Mouse (Mus musculus) embryonic stem cell, embryonic (primary cell): ENCODE data around the gene Gm42791.

Experiments used
- CTCF ChIA-PET, 4 experiments: fragments of 300-600 bp in 2 of 4; fragments of 350-600 bp in 2 of 4; sonication (Branson Sonifier 250); formaldehyde crosslinking; loops; one replicate each; lab custom pipeline; 2022; ENCODE audit warnings: inconsistent platforms in 2 of 4; lab: Charles Lee
- POLR2A ChIA-PET, 4 experiments: fragments of 300-600 bp in 2 of 4; fragments of 350-600 bp in 2 of 4; sonication (Branson Sonifier 250); formaldehyde crosslinking; loops; one replicate each; lab custom pipeline; 2022; ENCODE audit warnings: antibody characterized with exemption in 4 of 4, inconsistent platforms in 1 of 4; lab: Charles Lee

The Gm42791 gene

GRCm38 (mm10) chr5:148995962-148996708, 1.2 kb upstream of the Gm42791 start:
- POLR2A ChIA-PET, result interaction anchor here in 1 of 4 experiments (0.6 to 1.3 kb wide), 5 partner anchors 10 to 115 kb away, joined by 3 to 5 read pairs (median 4); partner anchors contain the start of gene Katnal1
- CTCF ChIA-PET, result interaction anchor here in 3 of 4 experiments (0.7 to 1.6 kb wide), 3 partner anchors 9 to 579 kb away, joined by 3 to 11 read pairs (median 5); no protein-coding TSS in a partner anchor

GRCm38 (mm10) chr5:148994311-148994705, 639 bp downstream of the Gm42791 start:
- ChIA-PET CTCF (interaction anchor here in 1 of 4 experiments (1.0 kb wide), 1 partner anchor 12 kb away, joined by 4 read pairs; no protein-coding TSS in a partner anchor), POLR2A (interaction anchor here in 2 of 4 experiments (0.6 to 1.3 kb wide), 4 partner anchors 10 to 381 kb away, joined by 3 to 4 read pairs (median 4); no protein-coding TSS in a partner anchor)

GRCm38 (mm10) chr5:148992598-148992997, 2.3 kb downstream of the Gm42791 start:
- ChIA-PET POLR2A (interaction anchor here in 3 of 4 experiments (0.6 to 1.3 kb wide), 4 partner anchors 10 to 458 kb away, joined by 3 to 4 read pairs (median 3); no protein-coding TSS in a partner anchor), CTCF (interaction anchor here in 3 of 4 experiments (0.5 to 1.3 kb wide), 6 partner anchors 13 to 666 kb away, joined by 3 to 5 read pairs (median 3); no protein-coding TSS in a partner anchor)

- ChIA-PET POLR2A (interaction anchor here in 3 of 4 experiments (0.7 to 2.5 kb wide), 9 partner anchors 15 to 446 kb away, joined by 3 to 7 read pairs (median 3); no protein-coding TSS in a partner anchor), CTCF (interaction anchor here in 3 of 4 experiments (0.6 to 2.0 kb wide), 8 partner anchors 10 to 712 kb away, joined by 3 to 6 read pairs (median 4); no protein-coding TSS in a partner anchor)
These were observed 4.0 kb downstream of the Gm42791 start for GRCm38 (mm10) chr5:148990891-148991311.

GRCm38 (mm10) chr5:148989480-148989879, 5.5 kb downstream of the Gm42791 start:
- ChIA-PET CTCF (interaction anchor here (0.5 to 2.0 kb wide), 38 partner anchors 8 to 747 kb away, joined by 3 to 9 read pairs (median 3); no protein-coding TSS in a partner anchor), POLR2A (interaction anchor here in 2 of 4 experiments (0.9 to 2.5 kb wide), 9 partner anchors 9 to 129 kb away, joined by 3 to 7 read pairs (median 4); partner anchors contain the start of gene Katnal1 (in 1 of the 2))

GRCm38 (mm10) chr5:148984961-148985360, 10.0 kb downstream of the Gm42791 start:
- POLR2A ChIA-PET, result interaction anchor here in 3 of 4 experiments (0.5 to 1.7 kb wide), 11 partner anchors 10 to 199 kb away, joined by 3 to 6 read pairs (median 3); partner anchors contain the start of genes Gm42791 (in 2 of the 3), Hmgb1 (in 1 of the 3) and Uspl1 (in 1 of the 3)
- CTCF ChIA-PET, result interaction anchor here (0.5 to 1.4 kb wide), 13 partner anchors 19 to 192 kb away, joined by 3 to 9 read pairs (median 4); no protein-coding TSS in a partner anchor

- ChIA-PET POLR2A (interaction anchor here in 2 of 4 experiments (1.1 to 1.5 kb wide), 2 partner anchors 11 to 200 kb away, joined by 3 to 4 read pairs; partner anchors contain the start of gene Gm42791 (in 1 of the 2)), CTCF (interaction anchor here in 1 of 4 experiments (0.5 to 1.0 kb wide), 2 partner anchors 10 to 32 kb away, joined by 3 read pairs; no protein-coding TSS in a partner anchor)
These were observed 11.3 kb downstream of the Gm42791 start for GRCm38 (mm10) chr5:148983696-148984095.

GRCm38 (mm10) chr5:148983108-148983664, 11.8 kb downstream of the Gm42791 start:
- ChIA-PET POLR2A (interaction anchor here in 2 of 4 experiments (0.6 to 1.1 kb wide), 2 partner anchors 43 to 200 kb away, joined by 3 to 8 read pairs; no protein-coding TSS in a partner anchor), CTCF (interaction anchor here in 3 of 4 experiments (0.5 to 1.0 kb wide), 7 partner anchors 10 to 1654 kb away, joined by 3 to 5 read pairs (median 3); no protein-coding TSS in a partner anchor)

GRCm38 (mm10) chr5:148982396-148982795, 12.6 kb downstream of the Gm42791 start:
- ChIA-PET CTCF (interaction anchor here in 1 of 4 experiments (0.9 to 1.0 kb wide), 2 partner anchors 24 to 188 kb away, joined by 3 to 5 read pairs; no protein-coding TSS in a partner anchor), POLR2A (no interaction called here)

- ChIA-PET POLR2A (interaction anchor here (0.5 to 1.2 kb wide), 10 partner anchors 9 to 274 kb away, joined by 3 to 11 read pairs (median 4); no protein-coding TSS in a partner anchor), CTCF (interaction anchor here in 3 of 4 experiments (0.5 to 2.0 kb wide), 15 partner anchors 9 to 1694 kb away, joined by 3 to 10 read pairs (median 4); no protein-coding TSS in a partner anchor)
These were observed 14.3 kb downstream of the Gm42791 start for GRCm38 (mm10) chr5:148980607-148981006.

- ChIA-PET CTCF (interaction anchor here in 3 of 4 experiments (0.6 to 1.0 kb wide), 4 partner anchors 11 to 181 kb away, joined by 3 to 4 read pairs (median 4); no protein-coding TSS in a partner anchor), POLR2A (interaction anchor here in 2 of 4 experiments (0.8 to 1.2 kb wide), 3 partner anchors 12 to 134 kb away, joined by 3 read pairs; no protein-coding TSS in a partner anchor)
These were observed 16.3 kb downstream of the Gm42791 start for GRCm38 (mm10) chr5:148978458-148979165.

GRCm38 (mm10) chr5:148977698-148978457, 17.1 kb downstream of the Gm42791 start:
- POLR2A ChIA-PET, result interaction anchor here in 2 of 4 experiments (0.7 to 1.2 kb wide), 6 partner anchors 10 to 135 kb away, joined by 3 to 4 read pairs (median 3); no protein-coding TSS in a partner anchor

GRCm38 (mm10) chr5:148976876-148977275, 18.1 kb downstream of the Gm42791 start:
- CTCF ChIA-PET, result interaction anchor here in 2 of 4 experiments (1.2 to 1.3 kb wide), 2 partner anchors 12 to 25 kb away, joined by 3 to 4 read pairs; no protein-coding TSS in a partner anchor
- POLR2A ChIA-PET, result interaction anchor here in 3 of 4 experiments (0.6 to 1.0 kb wide), 4 partner anchors 17 to 460 kb away, joined by 3 to 6 read pairs (median 4); no protein-coding TSS in a partner anchor

More at GRCm38 (mm10) chr5:148977698-148978457, 17.1 kb downstream of the Gm42791 start:
- CTCF ChIA-PET, result interaction anchor here in 3 of 4 experiments (0.6 to 1.3 kb wide), 6 partner anchors 11 to 771 kb away, joined by 3 to 4 read pairs (median 4); no protein-coding TSS in a partner anchor

- POLR2A ChIA-PET, result no interaction called here
These were observed 19.9 kb downstream of the Gm42791 start for GRCm38 (mm10) chr5:148975035-148975434.

GRCm38 (mm10) chr5:148973019-148973668, 21.8 kb downstream of the Gm42791 start:
- POLR2A ChIA-PET, result no interaction called here
- CTCF ChIA-PET, result interaction anchor here in 1 of 4 experiments (1.5 kb wide), 1 partner anchor 21 kb away, joined by 4 read pairs; no protein-coding TSS in a partner anchor

More at GRCm38 (mm10) chr5:148975035-148975434, 19.9 kb downstream of the Gm42791 start:
- CTCF ChIA-PET, result no interaction called here
